Mouse (Mus musculus) neural tube, embryonic 11.5 days (tissue): Measurements from ENCODE around the gene Bsn. TPM values are rescaled to one million over a fixed set of nuclear protein-coding genes. Genes with fewer than 3 reads are reported as not detected.
"Not testable (repeated sequence)": the region's sequence is repeated elsewhere in the genome, so short reads cannot be mapped to it uniquely, and the experiment has no call there.

ENCODE experiments used
- ATAC-seq: fragments of 200-750 bp; cut with Nextera tagmentation; 2 replicates; pipeline ENCODE4 v1.8.0; 2017; ENCODE audit warnings: moderate number of reproducible peaks, mild to moderate bottlenecking, moderate TSS enrichment, moderate library complexity; ENCODE audit not compliant: insufficient read depth, low FRiP score, low TSS enrichment
- DNase-seq: peaks from one replicate; pipeline ENCODE4 v3.0.0-alpha.2; 2015; ENCODE audit warnings: low spot score
- H3K27ac ChIP-seq: fragments of 300-500 bp; sonication (generic); 2 replicates; pipeline ENCODE4 v1.5.1; 2014; ENCODE audit warnings: low read depth, mild to moderate bottlenecking, low read length
- H3K27me3 ChIP-seq: fragments of 300-500 bp; sonication (generic); 2 replicates; pipeline ENCODE4 v1.6.1; 2014; ENCODE audit warnings: mild to moderate bottlenecking, low read length, mixed read lengths; ENCODE audit not compliant: control insufficient read depth, insufficient read depth
- H3K36me3 ChIP-seq: fragments of 300-500 bp; sonication (generic); 2 replicates; pipeline ENCODE4 v1.6.1; 2014; ENCODE audit warnings: mild to moderate bottlenecking, low read length, moderate library complexity, mixed read lengths; ENCODE audit not compliant: control insufficient read depth, insufficient read depth
- H3K4me1 ChIP-seq: fragments of 300-500 bp; sonication (generic); 2 replicates; pipeline ENCODE4 v1.6.1; 2014; ENCODE audit warnings: low read length, mixed read lengths; ENCODE audit not compliant: control insufficient read depth, insufficient read depth
- H3K4me2 ChIP-seq: fragments of 300-500 bp; sonication (generic); 2 replicates; pipeline ENCODE4 v1.6.1; 2014; ENCODE audit warnings: low read depth, mild to moderate bottlenecking, moderate library complexity
- H3K4me3 ChIP-seq: fragments of 300-500 bp; sonication (generic); 2 replicates; pipeline ENCODE4 v1.5.1; 2014; ENCODE audit warnings: low read depth, low read length
- H3K9ac ChIP-seq: fragments of 300-500 bp; sonication (generic); 2 replicates; pipeline ENCODE4 v1.6.1; 2014; ENCODE audit warnings: mild to moderate bottlenecking, low read length
- H3K9me3 ChIP-seq: fragments of 300-500 bp; sonication (generic); 2 replicates; pipeline ENCODE4 v1.6.1; 2016; ENCODE audit warnings: low read length; ENCODE audit not compliant: control insufficient read depth
- WGBS: fragments of 180-500 bp; shearing (Covaris S2); extraction: QIAGEN DNeasy Blood & Tissue Kit; methylation state at CpG from one replicate; pipeline ENCODE4 v1.1.7; 2014; 5-methylcytosine and 5-hydroxymethylcytosine counted together
- polyA plus RNA-seq: library from polyadenylated mRNA; unstranded; fragments of >200 nt; fragmentation: Nextera tagmentation; extraction: Ambion mirVana; gene quantifications from 2 replicates; pipeline ENCODE4 v1.2.1, GENCODE M21; 2014

The Bsn gene
- polyA plus RNA-seq, 1 experiment from 2014 or later: 4.3 TPM

- H3K27ac ChIP-seq: no peak overlapping the region
- H3K36me3 ChIP-seq: no peaks in the 10 kb centered on the region; the same call in 1 of the 2 replicates
- H3K4me2 ChIP-seq: no peak overlapping the region
- ATAC-seq (no peak), DNase-seq (no peak)
- H3K9ac ChIP-seq: no peak overlapping the region
- no peaks in the 10 kb centered on the region for H3K9me3 ChIP-seq
- 86% methylated on average over 10 of the region's 10 CpGs for WGBS
- no peaks in the 10 kb centered on the region for H3K4me1 ChIP-seq
- H3K4me3 ChIP-seq: no peak overlapping the region
- H3K27me3 ChIP-seq: no peaks in the 10 kb centered on the region
Observed at GRCm38 (mm10) chr9:108141387-108141786, 48.8 kb downstream of the Bsn start.

- no peak overlapping the region for H3K4me2 ChIP-seq
- H3K9ac ChIP-seq: no peak overlapping the region
- H3K4me1 ChIP-seq: no peaks in the 10 kb centered on the region
- no peaks in the 10 kb centered on the region for H3K27me3 ChIP-seq
- WGBS: 79% methylated on average over 7 of the region's 7 CpGs
- H3K9me3 ChIP-seq: no peaks in the 10 kb centered on the region
- no peak overlapping the region for H3K4me3 ChIP-seq
- ATAC-seq (no peak), DNase-seq (no peak)
- no peaks in the 10 kb centered on the region; the same call in 1 of the 2 replicates for H3K36me3 ChIP-seq
- no peak overlapping the region for H3K27ac ChIP-seq
Observed at GRCm38 (mm10) chr9:108139963-108140695, 50.1 kb downstream of the Bsn start.

- no peaks in the 10 kb centered on the region for H3K4me1 ChIP-seq
- WGBS: 84% methylated on average over 17 of the region's 17 CpGs
Observed at GRCm38 (mm10) chr9:108139169-108139962, 50.8 kb downstream of the Bsn start.

DNA sequence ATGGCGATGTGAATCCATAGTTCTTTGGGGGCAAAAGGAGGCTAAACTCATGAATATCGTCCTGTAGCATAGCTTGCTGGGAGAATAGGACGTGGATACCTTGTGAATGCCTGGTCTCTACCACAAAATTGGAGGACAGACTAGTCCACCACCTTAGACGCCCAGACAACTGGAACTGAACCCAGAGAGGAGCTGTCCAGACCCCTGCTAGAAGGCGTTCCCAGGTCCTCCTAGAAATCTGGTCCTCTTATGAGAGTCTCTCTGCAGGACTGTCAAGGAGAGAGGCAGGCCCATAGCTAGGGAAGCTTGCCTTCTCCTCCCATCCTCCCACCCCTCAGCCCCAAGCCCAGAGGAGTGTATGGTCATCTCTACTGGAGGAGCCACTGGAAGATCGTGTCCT, 52.1 kb downstream of the Bsn start:
- ATAC-seq (no peak), DNase-seq (no peak)
- H3K4me1 ChIP-seq: no peaks in the 10 kb centered on the region
- H3K9ac ChIP-seq: no peak overlapping the region
- H3K4me2 ChIP-seq: no peak overlapping the region
- 84% methylated on average over 6 of the region's 6 CpGs for WGBS
- H3K9me3 ChIP-seq: no peaks in the 10 kb centered on the region
- no peak overlapping the region for H3K27ac ChIP-seq
- H3K4me3 ChIP-seq: no peak overlapping the region
- no peaks in the 10 kb centered on the region; the same call in 1 of the 2 replicates for H3K36me3 ChIP-seq
- no peaks in the 10 kb centered on the region for H3K27me3 ChIP-seq

More at GRCm38 (mm10) chr9:108139169-108139962, 50.8 kb downstream of the Bsn start:
- DNase-seq (no peak), ATAC-seq (no peak)
- H3K4me2 ChIP-seq: no peak overlapping the region
- no peak overlapping the region for H3K9ac ChIP-seq
- no peaks in the 10 kb centered on the region for H3K27me3 ChIP-seq
- no peak overlapping the region for H3K27ac ChIP-seq
- H3K36me3 ChIP-seq: no peaks in the 10 kb centered on the region; the same call in 1 of the 2 replicates
- H3K4me3 ChIP-seq: no peak overlapping the region
- H3K9me3 ChIP-seq: no peaks in the 10 kb centered on the region

DNA sequence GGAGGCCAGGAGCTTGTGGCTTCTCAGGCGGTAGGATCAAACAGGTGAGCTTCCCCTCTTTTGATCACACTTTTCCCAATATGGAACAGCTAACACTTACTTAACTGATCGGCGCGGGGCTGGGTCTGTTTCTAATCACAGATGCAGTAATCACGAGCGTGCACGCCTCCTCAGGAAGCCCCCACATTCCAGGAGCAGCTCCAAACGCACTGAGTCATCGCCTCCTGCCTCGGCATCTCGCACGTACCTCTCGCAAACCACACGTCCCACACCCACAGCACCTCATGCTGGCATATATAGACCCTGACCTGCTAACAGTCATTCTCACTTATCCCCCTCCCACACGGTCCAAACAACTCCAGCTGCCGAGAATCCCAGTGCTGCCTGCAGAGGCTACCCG, 52.7 kb downstream of the Bsn start:
- ATAC-seq (no peak), DNase-seq (no peak)
- H3K4me1 ChIP-seq: no peaks in the 10 kb centered on the region
- H3K36me3 ChIP-seq: no peaks in the 10 kb centered on the region; the same call in 1 of the 2 replicates
- no peaks in the 10 kb centered on the region for H3K27me3 ChIP-seq
- no peak overlapping the region for H3K4me2 ChIP-seq
- no peaks in the 10 kb centered on the region for H3K9me3 ChIP-seq
- H3K9ac ChIP-seq: no peak overlapping the region
- no peak overlapping the region for H3K4me3 ChIP-seq
- no peak overlapping the region for H3K27ac ChIP-seq
- 59% methylated on average over 17 of the region's 17 CpGs for WGBS

GRCm38 (mm10) chr9:108136930-108137462, 53.2 kb downstream of the Bsn start:
- Histone ChIP-seq H3K9me3 (no peaks in the 10 kb centered on the region), H3K27me3 (no peaks in the 10 kb centered on the region), H3K4me2 (no peak overlapping the region), H3K4me1 (no peaks in the 10 kb centered on the region), H3K4me3 (no peak overlapping the region), H3K27ac (no peak overlapping the region), H3K36me3 (no peaks in the 10 kb centered on the region; the same call in 1 of the 2 replicates), H3K9ac (no peak overlapping the region)
- DNase-seq (no peak), ATAC-seq (no peak)
- WGBS: 89% methylated on average over 6 of the region's 6 CpGs

- no peaks in the 10 kb centered on the region; the same call in 1 of the 2 replicates for H3K36me3 ChIP-seq
- no peaks in the 10 kb centered on the region for H3K9me3 ChIP-seq
- H3K27me3 ChIP-seq: no peaks in the 10 kb centered on the region
- H3K4me1 ChIP-seq: no peaks in the 10 kb centered on the region
- ATAC-seq (no peak), DNase-seq (no peak)
- no peak overlapping the region for H3K9ac ChIP-seq
- WGBS: 43% methylated on average over 1 of the region's 1 CpGs
- H3K27ac ChIP-seq: no peak overlapping the region
- no peak overlapping the region for H3K4me2 ChIP-seq
- H3K4me3 ChIP-seq: no peak overlapping the region
Observed at GRCm38 (mm10) chr9:108136225-108136624, 54.0 kb downstream of the Bsn start.

DNA sequence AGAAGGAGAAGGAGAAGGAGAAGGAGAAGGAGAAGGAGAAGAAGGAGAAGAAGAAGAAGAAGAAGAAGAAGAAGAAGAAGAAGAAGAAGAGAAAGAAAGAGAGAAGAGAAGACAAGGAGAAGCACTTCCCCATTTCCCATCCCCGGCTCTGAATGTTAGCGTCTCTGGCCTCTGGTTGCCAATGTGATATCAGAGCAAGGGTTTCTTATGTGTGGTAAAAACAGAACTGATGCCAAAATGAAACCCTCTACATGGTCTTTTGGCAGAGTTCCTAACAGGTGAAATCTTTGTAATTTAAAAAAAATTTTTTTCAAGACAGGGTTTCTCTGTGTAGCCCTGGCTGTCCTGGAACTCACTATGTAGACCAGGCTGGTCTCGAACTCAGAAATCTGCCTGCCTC, 54.5 kb downstream of the Bsn start:
- H3K4me3 ChIP-seq, H3K36me3 ChIP-seq, H3K4me2 ChIP-seq, H3K4me1 ChIP-seq, H3K27ac ChIP-seq, DNase-seq, H3K9ac ChIP-seq, H3K9me3 ChIP-seq, ATAC-seq, H3K27me3 ChIP-seq: not testable (repeated sequence)
- 96% methylated on average over 3 of the region's 3 CpGs for WGBS
